Mouse (Mus musculus): ENCODE measurements around the gene Ncoa3. TPM values are rescaled to one million over a fixed set of nuclear protein-coding genes. Genes with fewer than 3 reads are reported as not detected.

Gene Ncoa3
- polyA plus RNA-seq, 2 experiments = 17.8 to 25.5 TPM

- H3K9ac ChIP-seq (ENCODE audit: low read depth, low read length, severe bottlenecking) = no peak overlapping the region
These were observed 42.7 kb upstream of the Ncoa3 start for GRCm38 (mm10) chr2:165949719-165950118.

GRCm38 (mm10) chr2:165951432-165952068 lies 40.9 kb upstream of the Ncoa3 start:
- Histone ChIP-seq H3K9ac (ENCODE audit: low read depth, low read length, severe bottlenecking) (no peak overlapping the region), H3K36me3 (ENCODE audit: control insufficient read depth, insufficient read depth, low read length) (no peaks in the 10 kb centered on the region), H3K27ac (replicated peaks; ENCODE audit: low read depth, low read length) (no peak overlapping the region), H3K27me3 (ENCODE audit: control insufficient read depth, insufficient read depth, low read length) (no peaks in the 10 kb centered on the region), H3K4me1 (ENCODE audit: control insufficient read depth, insufficient read depth, low read length) (no peaks in the 10 kb centered on the region), H3K4me3 (replicated peaks; ENCODE audit: low read length) (no peak overlapping the region), H3K9me3 (ENCODE audit: control insufficient read depth, low read length) (no peaks in the 10 kb centered on the region), H3K4me2 (replicated peaks; ENCODE audit: low read depth, low read length, severe bottlenecking) (no peak overlapping the region)
- WGBS = 80% methylated on average over 12 of the region's 12 CpGs
- DNase-seq (ENCODE audit: low spot score) (no peak), ATAC-seq (ENCODE audit: low FRiP score, low read depth) (no peak)
- no peak for TF ChIP-seq POLR2A (IDR thresholded peaks at IDR 0.05; ENCODE audit: borderline replicate concordance, extremely low read depth, insufficient read depth, insufficient read length)

More at GRCm38 (mm10) chr2:165949719-165950118, 42.7 kb upstream of the Ncoa3 start:
- H3K4me1 ChIP-seq (ENCODE audit: control insufficient read depth, insufficient read depth, low read length) = no peaks in the 10 kb centered on the region
- ATAC-seq (ENCODE audit: low FRiP score, low read depth) (no peak), DNase-seq (ENCODE audit: low spot score) (no peak)
- H3K9me3 ChIP-seq (ENCODE audit: control insufficient read depth, low read length) = no peaks in the 10 kb centered on the region
- no peak overlapping the region for H3K4me3 ChIP-seq (replicated peaks; ENCODE audit: low read length)
- H3K4me2 ChIP-seq (replicated peaks; ENCODE audit: low read depth, low read length, severe bottlenecking) = no peak overlapping the region
- no peak overlapping the region for H3K27ac ChIP-seq (replicated peaks; ENCODE audit: low read depth, low read length)
- WGBS = 29% methylated on average over 3 of the region's 3 CpGs
- H3K27me3 ChIP-seq (ENCODE audit: control insufficient read depth, insufficient read depth, low read length) = no peaks in the 10 kb centered on the region
- no peak for TF ChIP-seq POLR2A (IDR thresholded peaks at IDR 0.05; ENCODE audit: borderline replicate concordance, extremely low read depth, insufficient read depth, insufficient read length)
- no peaks in the 10 kb centered on the region for H3K36me3 ChIP-seq (ENCODE audit: control insufficient read depth, insufficient read depth, low read length)

GRCm38 (mm10) chr2:165954872-165955271 lies 37.6 kb upstream of the Ncoa3 start:
- Histone ChIP-seq H3K9ac (ENCODE audit: low read depth, low read length, severe bottlenecking) (no peak overlapping the region), H3K4me2 (replicated peaks; ENCODE audit: low read depth, low read length, severe bottlenecking) (no peak overlapping the region), H3K4me3 (replicated peaks; ENCODE audit: low read length) (no peak overlapping the region), H3K36me3 (ENCODE audit: control insufficient read depth, insufficient read depth, low read length) (no peaks in the 10 kb centered on the region), H3K27ac (replicated peaks; ENCODE audit: low read depth, low read length) (no peak overlapping the region), H3K9me3 (ENCODE audit: control insufficient read depth, low read length) (no peaks in the 10 kb centered on the region), H3K27me3 (ENCODE audit: control insufficient read depth, insufficient read depth, low read length) (no peaks in the 10 kb centered on the region), H3K4me1 (ENCODE audit: control insufficient read depth, insufficient read depth, low read length) (no peaks in the 10 kb centered on the region)
- WGBS = 71% methylated on average over 20 of the region's 20 CpGs
- ATAC-seq (ENCODE audit: low FRiP score, low read depth) = no peak
- TF ChIP-seq POLR2A (IDR thresholded peaks at IDR 0.05; ENCODE audit: borderline replicate concordance, extremely low read depth, insufficient read depth, insufficient read length) = no peak
- no peak for DNase-seq (ENCODE audit: low spot score)

- 73% methylated on average over 8 of the region's 8 CpGs for WGBS
- no peak for DNase-seq (ENCODE audit: low spot score)
- Histone ChIP-seq H3K27me3 (ENCODE audit: control insufficient read depth, insufficient read depth, low read length) (no peaks in the 10 kb centered on the region), H3K4me1 (ENCODE audit: control insufficient read depth, insufficient read depth, low read length) (no peaks in the 10 kb centered on the region), H3K4me2 (replicated peaks; ENCODE audit: low read depth, low read length, severe bottlenecking) (no peak overlapping the region), H3K36me3 (ENCODE audit: control insufficient read depth, insufficient read depth, low read length) (no peaks in the 10 kb centered on the region), H3K27ac (replicated peaks; ENCODE audit: low read depth, low read length) (no peak overlapping the region), H3K9ac (ENCODE audit: low read depth, low read length, severe bottlenecking) (no peak overlapping the region), H3K4me3 (replicated peaks; ENCODE audit: low read length) (no peak overlapping the region), H3K9me3 (ENCODE audit: control insufficient read depth, low read length) (no peaks in the 10 kb centered on the region)
- no peak for ATAC-seq (ENCODE audit: low FRiP score, low read depth)
- no peak for TF ChIP-seq POLR2A (IDR thresholded peaks at IDR 0.05; ENCODE audit: borderline replicate concordance, extremely low read depth, insufficient read depth, insufficient read length)
These were observed 37.0 kb upstream of the Ncoa3 start for GRCm38 (mm10) chr2:165955386-165955785.

- DNase-seq (ENCODE audit: low spot score) (no peak), ATAC-seq (ENCODE audit: low FRiP score, low read depth) (no peak)
- H3K27ac ChIP-seq (replicated peaks; ENCODE audit: low read depth, low read length) = no peak overlapping the region
- TF ChIP-seq POLR2A (IDR thresholded peaks at IDR 0.05; ENCODE audit: borderline replicate concordance, extremely low read depth, insufficient read depth, insufficient read length) = no peak
- no peaks in the 10 kb centered on the region for H3K36me3 ChIP-seq (ENCODE audit: control insufficient read depth, insufficient read depth, low read length)
- 82% methylated on average over 7 of the region's 7 CpGs for WGBS
- H3K4me1 ChIP-seq (ENCODE audit: control insufficient read depth, insufficient read depth, low read length) = no peaks in the 10 kb centered on the region
- H3K4me3 ChIP-seq (replicated peaks; ENCODE audit: low read length) = no peak overlapping the region
- H3K9ac ChIP-seq (ENCODE audit: low read depth, low read length, severe bottlenecking) = no peak overlapping the region
- H3K27me3 ChIP-seq (ENCODE audit: control insufficient read depth, insufficient read depth, low read length) = no peaks in the 10 kb centered on the region
- no peak overlapping the region for H3K4me2 ChIP-seq (replicated peaks; ENCODE audit: low read depth, low read length, severe bottlenecking)
- H3K9me3 ChIP-seq (ENCODE audit: control insufficient read depth, low read length) = no peaks in the 10 kb centered on the region
These were observed 36.2 kb upstream of the Ncoa3 start for GRCm38 (mm10) chr2:165956096-165956740.

Measured in limb, embryonic 14.5 days (tissue).